Mouse (Mus musculus) liver, embryonic 13.5 days (tissue): ENCODE data around the gene Gm21992. TPM values are rescaled to one million over a fixed set of nuclear protein-coding genes. Genes with fewer than 3 reads are reported as not detected.

Experiments
- ATAC-seq: fragments of 200-750 bp; cut with Nextera tagmentation; 2 replicates; pipeline ENCODE4 v1.8.0; 2017; ENCODE audit warnings: low read depth, mild to moderate bottlenecking, moderate number of reproducible peaks, moderate library complexity
- DNase-seq: peaks from one replicate; pipeline ENCODE4 v3.0.0; 2022
- H3K27ac ChIP-seq: fragments of 300-500 bp; sonication (generic); 2 replicates; pipeline ENCODE4 v1.5.1; 2015; ENCODE audit warnings: moderate library complexity, mild to moderate bottlenecking, inconsistent platforms
- H3K27me3 ChIP-seq: fragments of 300-500 bp; sonication (generic); 2 replicates; pipeline ENCODE4 v1.6.1; 2015; ENCODE audit warnings: mild to moderate bottlenecking, inconsistent platforms
- H3K36me3 ChIP-seq: fragments of 300-500 bp; sonication (generic); 2 replicates; pipeline ENCODE4 v1.6.1; 2015; ENCODE audit warnings: mild to moderate bottlenecking, inconsistent platforms
- H3K4me1 ChIP-seq: fragments of 300-500 bp; sonication (generic); replicated peaks from 2 replicates; pipeline ENCODE4 v1.6.1; 2015; ENCODE audit warnings: inconsistent platforms
- H3K4me2 ChIP-seq: fragments of 300-500 bp; sonication (generic); 2 replicates; pipeline ENCODE4 v1.6.1; 2015; ENCODE audit warnings: inconsistent platforms, mild to moderate bottlenecking, moderate library complexity
- H3K4me3 ChIP-seq: fragments of 300-500 bp; sonication (generic); replicated peaks from 2 replicates; pipeline ENCODE4 v1.5.1; 2015; ENCODE audit warnings: mild to moderate bottlenecking, inconsistent platforms
- H3K9ac ChIP-seq: fragments of 300-500 bp; sonication (generic); 2 replicates; pipeline ENCODE4 v1.6.1; 2015; ENCODE audit warnings: mild to moderate bottlenecking, inconsistent platforms
- H3K9me3 ChIP-seq: fragments of 300-500 bp; sonication (generic); replicated peaks from 2 replicates; pipeline ENCODE4 v1.6.1; 2016; ENCODE audit warnings: inconsistent platforms
- WGBS: fragments of 180-500 bp; shearing (Covaris S2); methylation state at CpG from one replicate; pipeline ENCODE4 v1.1.7; 2015; ENCODE audit not compliant: insufficient replicate concordance; 5-methylcytosine and 5-hydroxymethylcytosine counted together
- polyA plus RNA-seq: library from polyadenylated mRNA; unstranded; fragments of >200 nt; fragmentation: Nextera tagmentation; extraction: Ambion mirVana; gene quantifications from 2 replicates; pipeline ENCODE4 v1.2.1, GENCODE M21; 2015

Gene Gm21992
- polyA plus RNA-seq, 1 experiment from 2014 or later: 18.5 TPM

- no peaks in the 10 kb centered on the region for H3K9me3 ChIP-seq
- no peak overlapping the region for H3K9ac ChIP-seq
- no peak overlapping the region for H3K4me3 ChIP-seq
- H3K4me1 ChIP-seq: no peaks in the 10 kb centered on the region
- H3K4me2 ChIP-seq: no peak overlapping the region
- ATAC-seq (no peak), DNase-seq (no peak)
- WGBS: 67% methylated on average over 3 of the region's 3 CpGs
- no peaks in the 10 kb centered on the region for H3K36me3 ChIP-seq
- no peak overlapping the region for H3K27ac ChIP-seq
- no peaks in the 10 kb centered on the region for H3K27me3 ChIP-seq
Measured at GRCm38 (mm10) chr19:4733052-4733451, 78.4 kb downstream of the Gm21992 start.

- DNase-seq (no peak), ATAC-seq (no peak)
- 73% methylated on average over 9 of the region's 9 CpGs for WGBS
Measured at GRCm38 (mm10) chr19:4729186-4729585, 82.2 kb downstream of the Gm21992 start.

DNA sequence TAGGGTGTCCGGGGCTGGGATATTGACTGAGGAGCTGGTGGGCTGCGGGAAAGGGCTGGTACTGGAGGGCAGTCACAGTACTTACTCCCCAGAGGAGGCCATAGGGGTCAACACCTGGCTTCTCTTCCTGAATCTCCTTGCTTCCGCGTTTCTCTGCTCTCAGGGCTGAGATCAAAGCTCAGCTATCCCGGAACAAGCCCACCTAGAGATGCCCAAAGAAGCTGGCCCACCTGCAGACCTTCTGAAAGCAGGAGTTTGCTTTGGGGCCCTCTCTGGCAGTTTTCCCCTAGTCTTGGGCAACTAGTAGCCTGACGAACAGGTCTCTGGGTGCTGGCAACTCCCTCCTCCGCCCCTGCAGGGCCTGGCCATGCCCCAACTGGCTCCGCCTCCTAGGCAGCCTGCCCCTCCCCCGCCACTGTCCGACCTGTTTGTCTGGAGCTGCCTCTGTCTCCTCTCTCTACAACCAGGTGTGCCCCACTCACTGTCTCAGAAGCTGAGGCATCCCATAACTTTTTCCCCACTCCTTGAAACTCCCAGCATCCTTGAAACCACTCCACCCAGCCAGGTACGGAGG, 90.7 kb downstream of the Gm21992 start:
- DNase-seq (no peak), ATAC-seq (peak; percentile 41; the same call in 1 of the 2 replicates)
- no peak overlapping the region for H3K27ac ChIP-seq

More at GRCm38 (mm10) chr19:4729186-4729585, 82.2 kb downstream of the Gm21992 start:
- H3K4me2 ChIP-seq: no peak overlapping the region
- H3K27me3 ChIP-seq: no peaks in the 10 kb centered on the region
- H3K36me3 ChIP-seq: no peaks in the 10 kb centered on the region
- H3K4me3 ChIP-seq: no peak overlapping the region
- H3K9ac ChIP-seq: no peak overlapping the region
- H3K4me1 ChIP-seq: no peaks in the 10 kb centered on the region
- no peaks in the 10 kb centered on the region for H3K9me3 ChIP-seq
- no peak overlapping the region for H3K27ac ChIP-seq

DNA sequence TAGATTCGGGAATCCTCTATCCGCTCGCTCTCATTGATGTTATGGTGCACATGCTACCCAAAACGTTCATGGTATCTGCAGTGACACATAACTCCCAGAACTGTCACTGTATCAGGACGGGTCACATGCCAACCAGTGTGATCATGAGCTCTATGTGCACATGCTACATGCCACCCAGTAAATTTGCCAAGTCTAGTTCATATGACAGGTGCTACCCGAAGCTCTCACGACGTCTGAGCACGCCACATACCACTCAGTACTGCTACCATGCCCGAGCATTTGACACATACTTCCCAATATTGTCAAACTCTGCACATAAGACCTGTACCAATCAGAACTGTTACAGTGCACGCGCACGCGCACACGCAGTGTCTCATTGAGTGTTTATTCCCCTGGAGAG, 91.3 kb downstream of the Gm21992 start:
- ATAC-seq: no peak
- no peak for DNase-seq
- Histone ChIP-seq H3K4me3 (no peak overlapping the region), H3K27me3 (peaks cover 21% of the 10 kb centered on the region), H3K36me3 (no peaks in the 10 kb centered on the region), H3K9me3 (no peaks in the 10 kb centered on the region), H3K27ac (no peak overlapping the region), H3K4me1 (peaks cover 11% of the 10 kb centered on the region; the same call in 1 of the 2 replicates), H3K9ac (no peak overlapping the region), H3K4me2 (no peak overlapping the region)
- WGBS: 70% methylated on average over 15 of the region's 15 CpGs

More for the DNA sequence above, 90.7 kb downstream of the Gm21992 start:
- Histone ChIP-seq H3K4me3 (no peak overlapping the region), H3K9ac (no peak overlapping the region), H3K36me3 (no peaks in the 10 kb centered on the region), H3K27me3 (peaks cover 16% of the 10 kb centered on the region; the same call in 1 of the 2 replicates), H3K4me1 (peaks cover 11% of the 10 kb centered on the region; the same call in 1 of the 2 replicates), H3K9me3 (no peaks in the 10 kb centered on the region), H3K4me2 (0 out of 2 replicates have a peak overlapping the region, but pooled peaks have one; percentile 13)
- WGBS: 21% methylated on average over 11 of the region's 11 CpGs

- Histone ChIP-seq H3K9ac (no peak overlapping the region), H3K27ac (no peak overlapping the region), H3K36me3 (no peaks in the 10 kb centered on the region), H3K4me1 (peaks cover 11% of the 10 kb centered on the region; the same call in 1 of the 2 replicates), H3K27me3 (peaks cover 29% of the 10 kb centered on the region), H3K9me3 (no peaks in the 10 kb centered on the region), H3K4me3 (no peak overlapping the region), H3K4me2 (no peak overlapping the region)
- no peak for ATAC-seq
- DNase-seq: no peak
- 38% methylated on average over 5 of the region's 5 CpGs for WGBS
Measured at GRCm38 (mm10) chr19:4719351-4719764, 92.1 kb downstream of the Gm21992 start.

- DNase-seq: no peak
- H3K9ac ChIP-seq: no peak overlapping the region
- H3K36me3 ChIP-seq: no peaks in the 10 kb centered on the region
- peaks cover 35% of the 10 kb centered on the region for H3K27me3 ChIP-seq
- H3K9me3 ChIP-seq: no peaks in the 10 kb centered on the region
- H3K4me2 ChIP-seq: no peak overlapping the region
- no peak overlapping the region for H3K4me3 ChIP-seq
- no peak overlapping the region for H3K27ac ChIP-seq
- H3K4me1 ChIP-seq: peaks cover 11% of the 10 kb centered on the region; the same call in 1 of the 2 replicates
- whole genome bisulfite sequencing: 17% methylated on average over 8 of the region's 12 CpGs
- ATAC-seq: no peak
Measured at GRCm38 (mm10) chr19:4718716-4719115, 92.7 kb downstream of the Gm21992 start.

- WGBS: 78% methylated on average over 2 of the region's 2 CpGs
- Histone ChIP-seq H3K4me1 (peaks cover 15% of the 10 kb centered on the region), H3K27me3 (peaks cover 47% of the 10 kb centered on the region), H3K9ac (no peak overlapping the region), H3K27ac (no peak overlapping the region), H3K9me3 (no peaks in the 10 kb centered on the region), H3K4me2 (no peak overlapping the region), H3K36me3 (no peaks in the 10 kb centered on the region), H3K4me3 (no peak overlapping the region)
- no peak for ATAC-seq
- DNase-seq: no peak
Measured at GRCm38 (mm10) chr19:4717281-4717680, 94.1 kb downstream of the Gm21992 start.

DNA sequence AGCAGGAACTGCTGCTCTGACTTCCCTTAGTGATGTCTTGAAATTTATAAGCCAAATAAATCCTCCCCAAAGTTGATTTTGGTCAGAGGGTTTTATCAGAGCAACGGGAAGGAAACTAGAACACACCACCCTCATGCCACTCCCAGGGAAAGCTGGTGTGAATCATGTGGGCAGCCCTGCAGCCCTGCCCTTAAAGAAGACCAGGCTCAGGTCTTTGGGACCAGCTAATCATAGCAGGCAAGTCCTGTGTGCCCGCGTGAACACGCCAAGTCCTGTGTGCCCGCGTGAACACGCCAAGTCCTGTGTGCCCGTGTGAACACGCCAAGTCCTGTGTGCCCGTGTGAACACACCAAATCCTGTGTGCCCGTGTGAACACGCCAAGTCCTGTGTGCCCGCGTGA, 94.7 kb downstream of the Gm21992 start:
- H3K27ac ChIP-seq: no peak overlapping the region
- H3K27me3 ChIP-seq: peaks cover 52% of the 10 kb centered on the region
- 85% methylated on average over 14 of the region's 14 CpGs for WGBS
- H3K4me3 ChIP-seq: no peak overlapping the region
- no peaks in the 10 kb centered on the region for H3K9me3 ChIP-seq
- peaks cover 17% of the 10 kb centered on the region for H3K4me1 ChIP-seq
- no peak for ATAC-seq
- H3K9ac ChIP-seq: no peak overlapping the region
- no peak for DNase-seq
- no peaks in the 10 kb centered on the region for H3K36me3 ChIP-seq
- no peak overlapping the region for H3K4me2 ChIP-seq

DNA sequence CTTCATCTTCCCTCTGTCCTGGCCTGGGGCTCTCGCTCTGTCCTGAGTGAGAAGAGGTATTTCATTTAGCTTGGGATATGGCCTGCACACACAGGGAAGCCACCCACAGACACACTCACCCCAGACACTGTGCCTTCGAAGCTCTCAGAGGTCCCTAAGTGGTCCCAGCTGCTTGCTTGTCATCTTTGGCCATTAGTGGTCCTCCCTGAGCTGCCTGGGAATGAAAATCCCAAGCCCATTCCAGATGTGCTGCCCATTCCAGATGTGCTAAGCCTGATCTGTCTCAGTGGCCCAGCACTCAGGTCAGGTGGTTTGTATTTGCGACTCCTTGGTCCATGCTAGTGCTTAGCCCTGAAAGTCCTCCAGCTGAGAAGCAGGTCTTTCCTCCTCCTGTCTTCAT, 97.5 kb downstream of the Gm21992 start:
- H3K36me3 ChIP-seq: no peaks in the 10 kb centered on the region
- peaks cover 17% of the 10 kb centered on the region for H3K4me1 ChIP-seq
- H3K9ac ChIP-seq: no peak overlapping the region
- H3K4me2 ChIP-seq: no peak overlapping the region
- no peaks in the 10 kb centered on the region for H3K9me3 ChIP-seq
- 48% methylated on average over 3 of the region's 3 CpGs for WGBS
- no peak overlapping the region for H3K27ac ChIP-seq
- DNase-seq: no peak
- no peak for ATAC-seq
- no peak overlapping the region for H3K4me3 ChIP-seq
- H3K27me3 ChIP-seq: peaks cover 66% of the 10 kb centered on the region

GRCm38 (mm10) chr19:4712781-4713526, 98.5 kb downstream of the Gm21992 start:
- WGBS: 30% methylated on average over 13 of the region's 13 CpGs
- Histone ChIP-seq H3K36me3 (no peaks in the 10 kb centered on the region), H3K27me3 (peaks cover 70% of the 10 kb centered on the region), H3K9me3 (no peaks in the 10 kb centered on the region), H3K9ac (no peak overlapping the region), H3K4me2 (peak overlapping the region; percentile 64; the same call in 1 of the 2 replicates), H3K4me3 (peak overlapping the region; percentile 45), H3K27ac (no peak overlapping the region), H3K4me1 (peaks cover 10% of the 10 kb centered on the region)
- no peak for DNase-seq
- no peak for ATAC-seq

DNA sequence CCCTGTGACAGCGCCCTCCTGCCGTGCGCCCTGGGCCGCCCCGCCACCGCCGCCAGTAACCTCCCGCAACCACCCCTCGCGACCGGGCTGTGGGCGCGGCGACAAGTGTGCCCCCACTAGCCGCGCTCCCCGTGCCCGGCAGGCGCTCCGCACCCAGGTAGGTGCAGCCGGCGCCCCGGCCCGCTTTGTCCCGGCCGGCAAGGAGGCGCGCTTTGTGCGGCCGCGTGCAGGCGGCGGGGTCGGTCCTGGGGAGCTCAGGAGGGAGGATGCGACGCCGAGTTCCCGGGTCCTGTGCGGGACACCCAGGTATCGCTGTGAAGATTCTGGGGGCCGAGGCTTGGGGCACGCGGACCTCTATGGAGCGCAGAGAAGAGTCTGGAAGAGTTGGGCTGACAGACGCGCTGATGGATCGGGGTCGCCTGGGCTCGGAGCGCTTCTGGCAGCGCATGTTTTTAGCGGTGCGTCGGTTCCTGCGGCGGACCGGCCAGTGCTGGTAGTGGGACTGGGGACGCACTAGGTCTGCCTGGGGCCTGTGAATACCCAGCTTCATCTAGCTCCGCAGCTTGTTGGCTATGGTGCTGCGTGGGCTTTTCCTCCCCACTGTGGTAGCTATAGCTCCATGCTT, 99.1 kb downstream of the Gm21992 start:
- Histone ChIP-seq H3K4me3 (peak overlapping the region; percentile 45), H3K4me1 (peaks cover 10% of the 10 kb centered on the region), H3K27ac (no peak overlapping the region), H3K9ac (no peak overlapping the region), H3K27me3 (peaks cover 72% of the 10 kb centered on the region), H3K9me3 (no peaks in the 10 kb centered on the region), H3K36me3 (no peaks in the 10 kb centered on the region), H3K4me2 (peak overlapping the region; percentile 64)
- ATAC-seq (no peak), DNase-seq (no peak)
- 1% methylated on average over 54 of the region's 60 CpGs for WGBS
